Mouse (Mus musculus) midbrain, embryonic 10.5 days (tissue): ENCODE measurements around the gene Gm49322. TPM values are rescaled to one million over a fixed set of nuclear protein-coding genes. Genes with fewer than 3 reads are reported as not detected.

Experiments used
- DNase-seq: peaks from one replicate; pipeline ENCODE4 v3.0.0-alpha.2; 2017; ENCODE audit warnings: low spot score
- H3K27ac ChIP-seq: fragments of 300-500 bp; sonication (generic); replicated peaks from 2 replicates; pipeline ENCODE4 v1.5.1; 2016; ENCODE audit warnings: mild to moderate bottlenecking
- H3K27me3 ChIP-seq: fragments of 300-500 bp; sonication (generic); 2 replicates; pipeline ENCODE4 v1.6.1; 2016; ENCODE audit warnings: low read depth, mild to moderate bottlenecking; ENCODE audit not compliant: poor library complexity, severe bottlenecking
- H3K36me3 ChIP-seq: fragments of 300-500 bp; sonication (generic); 2 replicates; pipeline ENCODE4 v1.6.1; 2016; ENCODE audit warnings: mild to moderate bottlenecking, moderate library complexity
- H3K4me1 ChIP-seq: fragments of 300-500 bp; sonication (generic); 2 replicates; pipeline ENCODE4 v1.6.1; 2016
- H3K4me3 ChIP-seq: fragments of 300-500 bp; sonication (generic); 2 replicates; pipeline ENCODE4 v1.5.1; 2016; ENCODE audit warnings: mild to moderate bottlenecking, moderate library complexity
- H3K9me3 ChIP-seq: fragments of 300-500 bp; sonication (generic); replicated peaks from 2 replicates; pipeline ENCODE4 v1.6.1; 2016; ENCODE audit warnings: mild to moderate bottlenecking
- WGBS: fragments of 180-500 bp; shearing (Covaris S2); methylation state at CpG from one replicate; pipeline ENCODE4 v1.1.7; 2016; 5-methylcytosine and 5-hydroxymethylcytosine counted together
- polyA plus RNA-seq: library from polyadenylated mRNA; unstranded; fragments of >200 nt; fragmentation: Nextera tagmentation; extraction: Ambion mirVana; gene quantifications from 2 replicates; pipeline ENCODE4 v1.2.1, GENCODE M21; 2016

Gene Gm49322
- polyA plus RNA-seq, 1 experiment from 2014 or later, result 5.6 TPM

DNA sequence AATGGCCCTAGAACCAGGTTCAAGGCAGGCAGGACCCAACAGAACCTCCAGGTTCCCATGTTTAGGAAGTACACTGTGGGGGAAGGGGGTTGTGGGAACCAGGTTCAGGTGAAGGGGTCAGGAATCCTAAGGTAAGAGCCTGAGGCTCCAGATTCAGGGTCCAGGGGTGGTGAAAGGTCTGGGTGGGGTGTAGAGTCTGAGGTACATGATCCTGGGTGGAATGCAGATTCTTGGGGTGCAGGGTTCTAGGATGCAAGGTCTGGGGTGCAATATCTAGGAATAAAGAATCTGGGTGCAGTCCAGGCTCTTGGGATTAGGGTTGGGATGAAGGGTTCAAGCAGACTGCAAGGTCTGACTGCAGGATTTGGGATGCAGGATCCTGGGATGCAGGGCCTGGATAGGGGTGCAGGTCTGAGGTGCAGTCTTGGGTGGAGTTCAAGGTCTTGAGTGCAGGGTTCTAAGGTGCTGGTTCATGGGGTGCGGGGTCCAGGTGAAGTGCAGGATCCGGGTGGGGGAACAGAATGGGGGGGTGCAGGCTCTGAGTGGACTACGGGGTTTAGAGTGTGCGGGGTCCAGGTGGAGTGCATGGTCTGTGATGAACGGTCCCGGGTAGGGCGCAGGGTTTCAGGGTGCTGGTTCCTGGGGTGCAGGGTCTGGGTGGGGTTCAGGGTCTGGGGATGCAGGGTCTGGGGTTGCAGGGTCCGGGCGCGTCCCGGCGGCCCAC, 49.7 kb downstream of the Gm49322 start:
- H3K4me1 ChIP-seq, result peaks cover 38% of the 10 kb centered on the region
- no peak for DNase-seq
- H3K27me3 ChIP-seq, result no peaks in the 10 kb centered on the region
- H3K36me3 ChIP-seq, result peaks cover 12% of the 10 kb centered on the region
- peak overlapping the region; percentile 94 for H3K4me3 ChIP-seq
- H3K27ac ChIP-seq, result peak overlapping the region; percentile 95
- H3K9me3 ChIP-seq, result no peaks in the 10 kb centered on the region
- WGBS, result 7% methylated on average over 12 of the region's 12 CpGs

DNA sequence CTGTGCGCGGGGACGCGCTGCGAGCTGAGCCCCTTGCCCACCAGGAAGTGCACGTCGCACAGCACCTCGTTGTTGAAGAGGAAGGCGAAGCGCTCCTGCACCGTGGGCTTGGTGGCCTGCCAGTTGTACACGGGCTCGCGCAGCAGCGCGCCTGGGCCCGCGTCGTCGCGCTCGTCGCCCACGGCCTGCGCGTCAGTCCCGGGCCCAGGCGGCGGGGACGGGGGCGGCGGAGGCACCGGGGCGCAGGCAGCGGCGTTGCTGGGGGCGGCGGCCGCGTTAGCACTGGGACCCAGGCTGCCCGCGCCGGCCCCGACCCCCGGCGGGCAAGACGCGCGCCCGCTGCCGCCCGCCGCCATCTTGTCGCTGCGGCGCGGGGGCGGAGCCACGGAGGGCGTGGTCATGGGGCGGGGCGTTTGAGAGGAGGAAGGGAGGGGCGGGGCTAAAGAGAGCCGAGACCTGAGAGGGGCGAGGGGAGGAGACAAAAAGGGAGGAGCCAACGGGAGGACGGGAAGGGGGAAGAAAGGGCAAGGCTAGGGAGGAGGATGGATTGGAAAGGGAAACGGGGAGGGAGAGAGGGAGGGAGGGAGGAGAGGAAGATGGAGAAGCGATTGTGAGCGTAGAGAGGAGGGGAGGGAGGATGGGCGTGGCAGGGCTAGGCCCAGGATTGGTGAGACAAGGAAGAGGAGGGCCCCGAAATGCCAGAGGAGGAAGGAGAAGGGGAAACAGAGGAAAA, 50.5 kb downstream of the Gm49322 start:
- 1% methylated on average over 72 of the region's 72 CpGs for WGBS
- H3K27me3 ChIP-seq, result no peaks in the 10 kb centered on the region
- peaks cover 38% of the 10 kb centered on the region for H3K4me1 ChIP-seq
- no peaks in the 10 kb centered on the region for H3K9me3 ChIP-seq
- H3K27ac ChIP-seq, result peak overlapping the region; percentile 95
- peak overlapping the region; percentile 94 for H3K4me3 ChIP-seq
- peaks cover 10% of the 10 kb centered on the region for H3K36me3 ChIP-seq
- DNase-seq, result peak; percentile 98

DNA sequence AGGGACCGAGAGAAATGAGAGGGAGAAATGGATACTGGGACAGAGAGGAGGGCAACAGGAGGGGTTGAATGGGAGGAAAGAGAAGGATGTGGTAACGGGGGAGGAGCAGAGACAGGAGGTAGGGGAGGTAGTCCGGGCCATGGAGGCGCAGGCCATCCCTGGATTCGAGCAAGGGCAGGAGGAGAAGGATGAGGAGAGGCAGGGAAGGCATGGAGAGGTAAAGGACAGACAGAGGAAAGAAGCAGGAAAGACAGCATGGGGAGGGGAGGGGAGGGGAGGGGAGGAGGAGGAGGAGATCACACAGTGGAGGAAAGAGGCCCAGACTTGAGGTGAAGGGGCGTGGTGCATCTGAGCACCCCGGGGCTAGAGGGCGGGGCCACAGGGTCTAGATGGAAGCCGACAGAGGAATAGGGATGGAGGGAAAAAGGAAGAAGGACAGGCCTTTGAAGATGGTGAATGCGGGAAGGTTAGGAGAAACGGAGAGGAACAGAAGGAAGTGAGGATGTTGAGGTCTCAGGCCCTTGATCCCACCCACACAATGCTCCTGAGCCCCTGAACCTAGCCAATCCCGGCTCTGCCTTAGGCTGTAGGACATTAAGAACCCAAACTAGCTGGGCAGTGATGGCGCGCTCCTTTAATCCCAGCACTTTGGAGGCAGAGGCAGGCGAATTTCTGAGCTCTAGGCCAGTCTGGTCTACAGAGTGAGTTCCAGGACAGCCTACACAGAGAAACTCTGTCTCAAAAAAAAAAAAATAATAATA, 51.2 kb downstream of the Gm49322 start, which contains the start of gene Btbd2:
Btbd2 (minus strand) TSS at position 209 of the 761 bp plus-strand sequence.
- Histone ChIP-seq H3K9me3 (no peaks in the 10 kb centered on the region), H3K4me1 (peaks cover 38% of the 10 kb centered on the region), H3K27ac (peak within 1 kb of the TSS; percentile 95), H3K36me3 (peaks cover 5% of the 10 kb centered on the region), H3K27me3 (no peaks in the 10 kb centered on the region), H3K4me3 (peak within 1 kb of the TSS; percentile 94)
- no peak for DNase-seq
- 19% methylated on average over 15 of the region's 15 CpGs for WGBS

DNA sequence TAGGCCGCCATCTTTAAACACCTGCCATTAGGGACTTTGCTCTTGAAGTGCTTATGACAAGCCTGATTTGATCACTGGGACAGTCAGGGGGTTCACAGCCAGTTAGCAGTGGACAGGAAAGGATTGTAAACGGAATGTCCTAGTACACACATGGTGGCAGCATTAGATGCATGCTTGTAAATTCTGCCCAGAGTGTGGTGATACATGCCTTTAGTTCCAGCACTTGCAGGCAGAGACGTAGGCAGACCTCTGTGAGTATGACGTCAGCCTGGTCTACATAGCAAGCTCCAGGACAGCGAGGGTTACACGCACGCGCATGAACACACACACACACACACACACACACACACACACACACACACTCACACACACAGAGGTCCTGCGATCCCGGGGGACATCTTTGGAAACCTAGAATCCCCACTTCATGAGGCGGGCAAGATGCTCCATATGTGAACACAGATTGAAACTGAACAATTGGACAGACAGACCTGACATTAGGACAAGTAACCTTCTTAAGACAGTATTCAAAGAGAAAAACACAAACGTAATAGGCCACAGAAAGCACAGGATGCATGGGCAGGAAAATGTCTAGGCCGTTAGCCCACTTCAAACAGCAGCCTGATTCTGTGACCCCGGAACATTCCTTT, 52.5 kb downstream of the Gm49322 start:
- WGBS, result 92% methylated on average over 14 of the region's 14 CpGs
- DNase-seq, result no peak
- Histone ChIP-seq H3K4me1 (peaks cover 41% of the 10 kb centered on the region), H3K36me3 (no peaks in the 10 kb centered on the region), H3K9me3 (no peaks in the 10 kb centered on the region), H3K27ac (no peak overlapping the region), H3K4me3 (0 out of 2 replicates have a peak overlapping the region, but pooled peaks have one; percentile 1), H3K27me3 (no peaks in the 10 kb centered on the region)

DNA sequence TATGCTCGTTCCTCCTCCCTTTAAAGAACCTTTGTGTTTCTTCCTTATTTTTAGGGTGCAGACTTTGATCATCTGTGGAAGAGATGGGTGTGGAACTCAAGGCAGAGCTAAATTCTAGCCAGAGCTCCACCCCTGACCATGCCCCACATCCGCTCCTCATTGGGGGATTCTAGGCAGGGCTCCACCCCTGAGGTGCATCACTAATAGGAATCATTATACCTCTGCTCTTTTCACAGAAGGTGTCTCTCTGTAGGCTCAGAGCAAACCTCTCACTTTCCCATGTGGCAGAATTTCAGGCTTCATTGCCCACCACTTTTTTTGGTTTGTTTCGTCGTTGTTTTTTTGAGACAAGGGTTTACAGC, 53.0 kb downstream of the Gm49322 start:
- Histone ChIP-seq H3K36me3 (no peaks in the 10 kb centered on the region), H3K27me3 (no peaks in the 10 kb centered on the region), H3K9me3 (no peaks in the 10 kb centered on the region), H3K4me3 (no peak overlapping the region), H3K27ac (0 out of 2 replicates have a peak overlapping the region, but pooled peaks have one; percentile 20), H3K4me1 (peaks cover 43% of the 10 kb centered on the region)
- 69% methylated on average over 4 of the region's 4 CpGs for WGBS
- DNase-seq, result no peak

DNA sequence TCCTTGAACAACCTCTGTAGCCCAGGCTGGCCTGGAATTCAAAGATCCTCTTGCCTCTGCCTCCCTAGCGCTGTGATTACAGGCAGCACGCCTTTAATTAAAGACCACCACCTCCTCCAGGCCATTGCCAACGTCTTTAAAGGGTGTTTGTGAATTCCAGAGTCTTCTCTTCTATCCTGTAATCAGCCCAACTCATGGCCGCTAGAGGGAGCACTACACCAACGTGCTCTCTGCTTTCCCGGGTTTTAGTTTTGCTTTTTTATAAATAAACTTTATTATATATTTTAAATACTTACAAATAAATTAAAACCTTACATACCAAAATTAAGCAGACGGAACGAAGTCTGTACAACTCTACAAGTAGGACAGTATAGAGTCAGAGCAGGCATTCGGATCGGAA, 53.4 kb downstream of the Gm49322 start:
- Histone ChIP-seq H3K4me1 (peaks cover 41% of the 10 kb centered on the region), H3K4me3 (no peak overlapping the region), H3K9me3 (no peaks in the 10 kb centered on the region)

DNA sequence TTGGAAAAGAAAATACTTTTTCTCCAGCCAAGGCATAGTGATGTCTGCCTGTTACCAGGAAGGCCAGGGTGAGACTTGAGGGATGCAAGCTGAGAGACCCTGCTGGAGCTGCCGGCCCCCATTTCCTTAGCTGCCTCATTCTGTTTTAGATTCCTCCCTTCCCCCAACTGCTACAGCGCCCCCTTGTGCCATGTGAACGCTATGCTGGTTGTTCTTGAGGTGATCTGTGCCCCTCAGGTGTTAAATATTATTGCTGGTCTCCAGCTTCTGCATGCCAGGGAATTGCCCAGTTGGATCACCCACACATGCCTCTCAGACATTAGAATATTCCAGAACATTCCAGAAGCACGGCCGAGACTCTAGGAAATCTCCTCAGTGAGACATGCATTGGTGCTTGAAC, 55.3 kb downstream of the Gm49322 start:
- Histone ChIP-seq H3K27me3 (no peaks in the 10 kb centered on the region), H3K9me3 (no peaks in the 10 kb centered on the region), H3K4me1 (peaks cover 41% of the 10 kb centered on the region), H3K36me3 (peaks cover 11% of the 10 kb centered on the region), H3K27ac (no peak overlapping the region), H3K4me3 (no peak overlapping the region)
- WGBS, result 32% methylated on average over 5 of the region's 5 CpGs
- DNase-seq, result peak; percentile 37

More for the DNA sequence above, 53.4 kb downstream of the Gm49322 start:
- DNase-seq, result peak; percentile 71
- Histone ChIP-seq H3K27me3 (no peaks in the 10 kb centered on the region), H3K27ac (0 out of 2 replicates have a peak overlapping the region, but pooled peaks have one; percentile 46), H3K36me3 (no peaks in the 10 kb centered on the region)
- 23% methylated on average over 10 of the region's 10 CpGs for WGBS

DNA sequence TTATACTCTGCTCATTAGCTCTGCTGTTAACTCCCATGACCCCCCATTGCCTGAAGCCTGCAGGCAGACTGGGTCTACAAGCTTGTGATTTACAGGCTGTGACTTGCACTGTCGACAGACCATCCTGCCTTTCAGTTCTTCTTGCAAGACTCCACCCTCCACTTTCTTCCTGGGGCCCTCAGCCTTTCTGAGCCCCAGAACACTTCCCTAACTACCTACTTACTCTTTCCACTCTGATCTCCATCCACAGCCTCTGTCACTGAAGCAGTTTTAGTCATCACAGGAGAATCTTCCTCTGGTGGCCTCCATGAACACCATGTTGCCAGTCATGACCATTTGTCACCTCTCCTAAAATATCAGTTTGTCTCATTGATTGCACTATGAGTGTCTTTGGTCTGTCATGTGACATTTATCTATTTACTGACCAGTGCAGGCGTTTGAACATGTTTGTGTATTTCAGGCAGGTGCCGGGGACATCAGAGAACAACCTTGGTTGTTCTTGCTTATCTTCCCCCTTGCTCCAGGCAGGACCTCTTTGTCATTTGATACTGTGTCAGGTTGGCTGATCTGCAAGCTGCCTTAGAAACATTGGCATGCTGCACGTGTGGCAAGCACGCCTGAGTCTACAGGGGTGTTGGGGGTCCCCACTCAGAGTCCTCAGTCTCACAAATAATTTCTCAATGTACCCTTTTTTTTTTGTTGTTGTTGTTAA, 57.8 kb downstream of the Gm49322 start:
- peak overlapping the region; percentile 9; the same call in 1 of the 2 replicates for H3K27ac ChIP-seq
- peaks cover 35% of the 10 kb centered on the region for H3K4me1 ChIP-seq
- no peaks in the 10 kb centered on the region for H3K27me3 ChIP-seq
- peaks cover 36% of the 10 kb centered on the region for H3K36me3 ChIP-seq
- DNase-seq, result no peak
- no peak overlapping the region for H3K4me3 ChIP-seq
- WGBS, result 71% methylated on average over 5 of the region's 5 CpGs
- H3K9me3 ChIP-seq, result no peaks in the 10 kb centered on the region

DNA sequence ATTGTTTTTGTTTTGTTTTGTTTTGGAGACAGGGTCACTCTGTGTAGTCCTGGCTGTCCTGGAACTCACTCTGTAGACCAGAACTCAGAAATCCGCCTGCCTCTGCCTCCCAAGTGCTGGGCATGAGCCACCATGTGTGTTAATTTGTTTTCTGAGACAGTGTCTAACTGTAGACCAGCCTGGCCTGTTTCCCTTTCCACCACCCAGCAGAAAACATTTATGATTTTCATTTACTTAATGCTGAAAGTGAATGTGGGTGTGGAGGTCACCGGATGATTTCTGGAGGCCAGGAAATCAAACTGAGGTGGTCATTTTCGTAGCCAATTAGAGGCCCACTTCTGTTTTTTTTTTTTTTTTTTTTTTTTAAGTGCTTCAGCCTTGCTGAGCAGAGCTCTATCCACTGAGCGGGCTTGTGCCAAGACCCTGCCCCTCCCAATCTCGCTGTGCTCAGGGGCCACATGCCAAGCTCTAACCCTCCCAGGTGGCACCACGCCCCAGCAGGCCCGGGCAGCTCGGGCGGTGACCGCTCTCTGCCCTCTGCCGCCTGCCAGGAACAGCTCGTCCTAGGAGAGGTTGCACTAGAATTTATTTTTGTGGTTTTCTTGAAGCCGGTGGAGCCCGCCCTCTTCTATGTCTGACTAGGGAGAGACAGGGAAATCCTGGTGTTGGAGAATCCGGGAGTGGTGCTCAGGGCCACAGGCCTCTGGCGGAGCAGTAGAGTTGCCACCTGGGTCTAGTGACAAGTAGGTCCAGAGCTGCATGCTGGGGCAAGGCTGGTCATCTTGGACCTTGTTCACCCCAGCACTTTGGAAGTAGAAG, 58.6 kb downstream of the Gm49322 start:
- H3K36me3 ChIP-seq, result peaks cover 43% of the 10 kb centered on the region
- H3K9me3 ChIP-seq, result no peaks in the 10 kb centered on the region
- H3K27me3 ChIP-seq, result no peaks in the 10 kb centered on the region
- 47% methylated on average over 16 of the region's 16 CpGs for WGBS
- peak overlapping the region; percentile 16; the same call in 1 of the 2 replicates for H3K4me3 ChIP-seq
- DNase-seq, result no peak
- H3K27ac ChIP-seq, result no peak overlapping the region; the same call in 1 of the 2 replicates
- H3K4me1 ChIP-seq, result peaks cover 29% of the 10 kb centered on the region

DNA sequence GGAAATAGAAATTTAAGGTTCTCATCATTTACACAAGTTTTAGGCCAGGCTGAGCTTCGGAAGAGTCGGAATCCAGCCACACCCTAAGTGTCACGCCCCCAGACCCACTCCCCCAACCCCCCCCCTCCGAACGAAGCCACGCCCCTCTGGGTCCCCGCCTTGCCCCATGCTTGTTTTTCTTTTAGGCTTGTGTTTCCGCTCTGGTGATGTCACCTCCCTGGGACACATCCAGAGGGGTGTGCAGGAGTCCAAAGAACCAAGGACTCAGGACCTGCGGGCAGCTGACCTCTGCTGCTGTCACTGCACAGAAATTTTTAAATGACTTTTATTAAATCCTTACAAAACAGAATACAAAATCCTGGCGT, 59.2 kb downstream of the Gm49322 start:
- no peak overlapping the region; the same call in 1 of the 2 replicates for H3K27ac ChIP-seq
- H3K36me3 ChIP-seq, result peaks cover 49% of the 10 kb centered on the region
- peaks cover 29% of the 10 kb centered on the region for H3K4me1 ChIP-seq
- 0 out of 2 replicates have a peak overlapping the region, but pooled peaks have one; percentile 16 for H3K4me3 ChIP-seq
- H3K9me3 ChIP-seq, result no peaks in the 10 kb centered on the region
- WGBS, result 15% methylated on average over 10 of the region's 10 CpGs
- no peaks in the 10 kb centered on the region for H3K27me3 ChIP-seq
- peak; percentile 36 for DNase-seq
